Mouse (Mus musculus) E14TG2a.4 (cell line): ENCODE measurements at regions not wholly inside any gene's neighbourhood (a gene's known extent, or its start where the extent isn't known, plus 50 kb on each side); places are given as distances from the start of the nearest gene placed in this dataset.

Experiments used
- CTCF ChIP-seq: conservative IDR thresholded peaks from 2 replicates; pipeline ENCODE4 v1.5.1; 2014; ENCODE audit warnings: low read length
- POU5F1 ChIP-seq: IDR thresholded peaks from 2 replicates; pipeline ENCODE4 v1.6.1; 2014; ENCODE audit warnings: low read length, borderline replicate concordance

DNA sequence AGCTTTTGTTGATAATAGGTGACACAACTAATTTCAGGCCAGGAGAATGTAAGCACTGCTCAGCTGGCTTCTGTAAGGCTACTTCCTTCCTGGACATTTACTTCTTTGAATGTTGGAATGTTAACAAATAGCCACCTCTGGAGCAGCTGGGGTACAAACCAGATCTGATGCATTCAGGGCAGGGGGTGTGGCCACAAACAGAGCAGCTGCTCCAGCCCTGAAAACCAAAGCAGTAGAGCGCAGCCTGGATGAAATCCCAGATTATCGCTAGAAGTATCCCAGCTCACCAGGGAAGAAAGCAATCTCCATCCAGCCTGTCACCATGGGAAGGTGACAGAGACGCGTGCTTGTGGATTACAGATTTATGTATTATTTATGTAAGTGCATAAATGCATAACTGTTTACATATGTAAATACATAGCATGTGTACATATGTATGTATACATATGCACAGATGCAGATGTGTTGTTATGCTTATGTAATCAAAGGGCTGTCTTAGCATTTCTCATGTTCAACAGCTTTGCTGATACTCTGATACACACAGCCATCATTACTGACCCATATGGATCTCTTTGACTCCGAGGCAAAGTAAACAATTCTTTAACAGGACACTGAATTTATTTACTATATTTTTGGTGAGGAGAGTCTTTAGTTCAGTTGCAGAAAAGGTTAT is 143.5 kb downstream of the 1700129C05Rik start:
- TF ChIP-seq CTCF (no peak), POU5F1 (no peak)
